Comparison of ENCODE assay signal across 10 mouse cellular contexts in genomic region chrX:164221989-164222388, GRCm38 (mm10). TPM values are rescaled to one million over a fixed set of nuclear protein-coding genes. Genes with fewer than 3 reads are reported as not detected.
DNase-seq lines count a peak whose midpoint lies in the region; ATAC-seq and TF ChIP-seq lines count a peak whose summit lies in the region.
"Had no signal": no experiment of that assay in that cellular context is flagged by ENCODE, and none has a peak within 500 bp of the region (broad histone marks: within the 10 kb centered on the region; RNA-seq: fewer than 3 reads in every experiment).

No protein-coding gene starts in this region.

- TF ChIP-seq POLR2A in thymus, adult 2 months (IDR thresholded peaks at IDR 0.05; ENCODE audit: control insufficient read depth, extremely low read depth, insufficient read depth, low read length, poor library complexity): no peak

- no peak overlapping the region for H3K4me3 ChIP-seq in kidney, postnatal 0 days (replicated peaks; ENCODE audit: low read depth, low read length)
- no peak overlapping the region for H3K4me3 ChIP-seq in kidney, embryonic 16.5 days (ENCODE audit: low read length)
- H3K4me3 ChIP-seq in thymus, adult 2 months (ENCODE audit: control insufficient read depth, insufficient read depth, low read length): no peak overlapping the region
- H3K4me3 ChIP-seq: heart, embryonic 13.5 days; liver, embryonic 13.5 days had no signal

- 64% methylated on average over 2 of the region's 2 CpGs for WGBS in kidney, postnatal 0 days
- WGBS in kidney, embryonic 16.5 days: 61% methylated on average over 2 of the region's 2 CpGs
- WGBS in thymus, adult 2 months: 97% methylated on average over 2 of the region's 2 CpGs

- TF ChIP-seq CTCF in kidney, postnatal 0 days (IDR thresholded peaks at IDR 0.05; ENCODE audit: low read depth): peak; percentile 45
- TF ChIP-seq CTCF in Patski (IDR thresholded peaks at IDR 0.05): peak; percentile 45
- no peak for TF ChIP-seq CTCF in thymus, adult 2 months (IDR thresholded peaks at IDR 0.05; ENCODE audit: borderline replicate concordance, control insufficient read depth, extremely low read depth, insufficient read depth, low read length, poor library complexity)

- H3K9ac ChIP-seq in kidney, postnatal 0 days (ENCODE audit: low read depth, low read length): no peak overlapping the region
- no peak overlapping the region for H3K9ac ChIP-seq in kidney, embryonic 16.5 days (replicated peaks; ENCODE audit: low read length)
- H3K9ac ChIP-seq: heart, embryonic 13.5 days; liver, embryonic 13.5 days had no signal

- H3K9me3 ChIP-seq in kidney, postnatal 0 days (replicated peaks; ENCODE audit: low read length): no peaks in the 10 kb centered on the region
- no peaks in the 10 kb centered on the region for H3K9me3 ChIP-seq in kidney, embryonic 16.5 days (ENCODE audit: low read length)
- H3K9me3 ChIP-seq: heart, embryonic 13.5 days; liver, embryonic 13.5 days had no signal

- no peak overlapping the region for H3K4me2 ChIP-seq in kidney, postnatal 0 days (ENCODE audit: low read length)
- H3K4me2 ChIP-seq in kidney, embryonic 16.5 days (replicated peaks; ENCODE audit: low read depth, low read length): no peak overlapping the region
- H3K4me2 ChIP-seq: heart, embryonic 13.5 days; liver, embryonic 13.5 days had no signal

- no peak overlapping the region for H3K27ac ChIP-seq in kidney, postnatal 0 days
- no peak overlapping the region for H3K27ac ChIP-seq in kidney, embryonic 16.5 days (ENCODE audit: low read length)
- H3K27ac ChIP-seq in thymus, adult 2 months (ENCODE audit: control insufficient read depth, insufficient read depth, low read length): no peak overlapping the region
- H3K27ac ChIP-seq: heart, embryonic 13.5 days; liver, embryonic 13.5 days had no signal

- CTCF ChIA-PET in Patski (lab: Charles Lee): no interaction called here

- no peak for DNase-seq in kidney, postnatal 0 days (ENCODE audit: low spot score)
- no peak for DNase-seq in Patski (ENCODE audit: low read depth, low spot score)
- DNase-seq in kidney, postnatal 10 days: peak; percentile 12
- peak; percentile 29 for DNase-seq in thymus, adult 2 months
- no peak for DNase-seq in layer of hippocampus, postnatal 14 days (ENCODE audit: low spot score in 2 of 2)
- no peak for DNase-seq in neural tube, embryonic 10.5 days (ENCODE audit: extremely low spot score, low spot score)
- DNase-seq in urinary bladder, postnatal 25 days (ENCODE audit: low spot score): no peak
- DNase-seq: liver, embryonic 13.5 days had no signal

- H3K36me3 ChIP-seq in kidney, postnatal 0 days (ENCODE audit: insufficient read depth, low read length): no peaks in the 10 kb centered on the region
- no peaks in the 10 kb centered on the region for H3K36me3 ChIP-seq in kidney, embryonic 16.5 days (ENCODE audit: insufficient read depth, low read length)
- no peaks in the 10 kb centered on the region for H3K36me3 ChIP-seq in thymus, adult 2 months (ENCODE audit: control insufficient read depth, insufficient read depth, low read length)
- H3K36me3 ChIP-seq: heart, embryonic 13.5 days; liver, embryonic 13.5 days had no signal

- in situ Hi-C loops in Patski (cut with MboI; ENCODE audit: low pct_unique_long_range_greater_than_20kb): no loop called here

- no peaks in the 10 kb centered on the region for H3K27me3 ChIP-seq in kidney, postnatal 0 days (ENCODE audit: insufficient read depth, low read length)
- H3K27me3 ChIP-seq in kidney, embryonic 16.5 days (ENCODE audit: insufficient read depth, low read length): no peaks in the 10 kb centered on the region; the same call in 1 of the 2 replicates
- H3K27me3 ChIP-seq in Patski: peaks cover 8% of the 10 kb centered on the region
- no peaks in the 10 kb centered on the region for H3K27me3 ChIP-seq in thymus, adult 2 months (ENCODE audit: control insufficient read depth, insufficient read depth, low read length)
- H3K27me3 ChIP-seq: heart, embryonic 13.5 days; liver, embryonic 13.5 days had no signal

- H3K4me1 ChIP-seq in kidney, postnatal 0 days (replicated peaks; ENCODE audit: insufficient read depth, low read length): no peaks in the 10 kb centered on the region
- H3K4me1 ChIP-seq in kidney, embryonic 16.5 days (ENCODE audit: insufficient read depth, low read length): no peaks in the 10 kb centered on the region
- no peaks in the 10 kb centered on the region for H3K4me1 ChIP-seq in thymus, adult 2 months (replicated peaks; ENCODE audit: control insufficient read depth, insufficient read depth, low read length)
- H3K4me1 ChIP-seq: heart, embryonic 13.5 days; liver, embryonic 13.5 days had no signal

- POLR2A ChIA-PET in Patski (lab: Charles Lee): no interaction called here

- ATAC-seq in kidney, postnatal 0 days (replicated peaks; ENCODE audit: low FRiP score, low read depth): no peak
- no peak for ATAC-seq in kidney, embryonic 16.5 days (ENCODE audit: low FRiP score, low TSS enrichment)
- ATAC-seq in Patski: no peak

RNA-seq across cellular contexts. Expression of gene Bmx, which starts 36.0 kb away (rescaled TPM):
- polyA plus RNA-seq in kidney, postnatal 0 days (2015; fragmentation: Nextera tagmentation; extraction: Ambion mirVana): 1.2 and 1.3 TPM in 2 replicates
- polyA plus RNA-seq in kidney, embryonic 16.5 days (2015; fragmentation: Nextera tagmentation; extraction: Ambion mirVana): 0.94 and 1.00 TPM in 2 replicates
- polyA plus RNA-seq in Patski (2021): not detected
- polyA plus RNA-seq in thymus, adult 2 months (2012; rRNA removed): 0.31 and 0.50 TPM in 2 replicates
- total RNA-seq in layer of hippocampus, postnatal 14 days (2021): 1 to 10 TPM; 1.0 to 1.4 TPM

RNA-seq across cellular contexts. Expression of gene Pir, which starts 47.2 kb away (rescaled TPM):
- polyA plus RNA-seq in kidney, postnatal 0 days (2015; fragmentation: Nextera tagmentation; extraction: Ambion mirVana): 9.5 and 10.6 TPM in 2 replicates
- 9.4 and 10.7 TPM in 2 replicates for polyA plus RNA-seq in kidney, embryonic 16.5 days (2015; fragmentation: Nextera tagmentation; extraction: Ambion mirVana)
- polyA plus RNA-seq in Patski (2021): not detected
- 0.57 and 0.75 TPM in 2 replicates for polyA plus RNA-seq in thymus, adult 2 months (2012; rRNA removed)
- total RNA-seq in layer of hippocampus, postnatal 14 days (2021): 1 to 10 TPM; 3.2 to 5.3 TPM

Comparison
In these comparisons a context has a peak if more than half of its experiments do, and no peak if none do; other contexts are left out.
1. DNase-seq: peak in kidney, postnatal 10 days (single experiment) and thymus, adult 2 months (single experiment); none in kidney, postnatal 0 days (single experiment), Patski (single experiment), layer of hippocampus, postnatal 14 days (0 of 2), neural tube, embryonic 10.5 days (single experiment) and urinary bladder, postnatal 25 days (single experiment).